In the genomic region with DNA sequence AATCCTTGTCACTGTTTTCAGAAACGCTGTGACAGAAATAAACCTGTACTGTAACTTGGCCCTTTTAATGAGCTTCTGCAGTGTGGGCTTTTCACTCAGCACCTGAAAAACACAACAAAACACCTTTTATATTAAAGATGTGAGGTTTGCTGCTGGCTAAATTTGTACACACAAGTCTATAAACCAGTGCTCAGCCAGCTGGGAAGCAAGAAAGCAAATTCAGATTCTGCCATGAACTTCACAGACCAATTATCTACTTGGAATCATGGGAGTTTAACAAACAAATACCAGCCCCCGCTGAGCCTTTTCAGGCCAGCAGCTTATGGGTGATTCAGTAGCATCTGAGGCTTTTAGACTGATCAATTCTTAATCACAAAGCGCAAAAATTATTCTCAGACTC, we compare ENCODE assay signal across 10 mouse cellular contexts.
A peak's percentile ranks its signal among the peaks of the same experiment; 100 is the strongest.
DNase-seq lines count a peak whose midpoint lies in the region; ATAC-seq lines count a peak whose summit lies in the region.
"Had no signal": no experiment of that assay in that cellular context is flagged by ENCODE, and none has a peak within 500 bp of the region (broad histone marks: within the 10 kb centered on the region; RNA-seq: fewer than 3 reads in every experiment).

No protein-coding gene starts in this region.

- H3K27me3 ChIP-seq in forebrain, embryonic 11.5 days (ENCODE audit: control insufficient read depth, insufficient read depth, low read length), result no peaks in the 10 kb centered on the region
- H3K27me3 ChIP-seq in hindbrain, embryonic 12.5 days, result no peaks in the 10 kb centered on the region
- H3K27me3 ChIP-seq in limb, embryonic 13.5 days, result no peaks in the 10 kb centered on the region
- H3K27me3 ChIP-seq in liver, embryonic 11.5 days (replicated peaks; ENCODE audit: control insufficient read depth, insufficient read depth, low read length), result no peaks in the 10 kb centered on the region
- H3K27me3 ChIP-seq in heart, embryonic 11.5 days (ENCODE audit: control insufficient read depth, insufficient read depth, low read length), result no peaks in the 10 kb centered on the region
- H3K27me3 ChIP-seq: CH12.LX had no signal

- intact Hi-C loops in left cerebral cortex, postnatal 25 days (cut with DNase I), result loop anchor here (5.0 kb wide), 1 partner anchor 467 kb away; no protein-coding TSS in a partner anchor

- H3K4me3 ChIP-seq in forebrain, embryonic 11.5 days (ENCODE audit: low read depth, low read length), result no peak overlapping the region
- no peak overlapping the region for H3K4me3 ChIP-seq in hindbrain, embryonic 12.5 days
- no peak overlapping the region for H3K4me3 ChIP-seq in limb, embryonic 13.5 days
- no peak overlapping the region for H3K4me3 ChIP-seq in liver, embryonic 11.5 days (ENCODE audit: low read depth, low read length)
- H3K4me3 ChIP-seq in heart, embryonic 11.5 days (ENCODE audit: low read depth, low read length), result no peak overlapping the region

- no peaks in the 10 kb centered on the region for H3K36me3 ChIP-seq in forebrain, embryonic 11.5 days (ENCODE audit: control insufficient read depth, insufficient read depth, low read length)
- H3K36me3 ChIP-seq in hindbrain, embryonic 12.5 days, result no peaks in the 10 kb centered on the region
- no peaks in the 10 kb centered on the region for H3K36me3 ChIP-seq in limb, embryonic 13.5 days
- H3K36me3 ChIP-seq in liver, embryonic 11.5 days (ENCODE audit: control insufficient read depth, insufficient read depth, low read length), result no peaks in the 10 kb centered on the region
- no peaks in the 10 kb centered on the region for H3K36me3 ChIP-seq in heart, embryonic 11.5 days (ENCODE audit: control insufficient read depth, insufficient read depth, low read length)

- peak overlapping the region; percentile 37 for H3K27ac ChIP-seq in forebrain, embryonic 11.5 days (ENCODE audit: low read depth, low read length)
- H3K27ac ChIP-seq in hindbrain, embryonic 12.5 days, result no peak overlapping the region
- H3K27ac ChIP-seq in limb, embryonic 13.5 days, result no peak overlapping the region
- no peak overlapping the region for H3K27ac ChIP-seq in liver, embryonic 11.5 days (ENCODE audit: low read depth, low read length)
- H3K27ac ChIP-seq in heart, embryonic 11.5 days (ENCODE audit: low read depth, low read length), result no peak overlapping the region

- peak; percentile 78 for ATAC-seq in forebrain, embryonic 11.5 days (replicated peaks; ENCODE audit: low FRiP score)
- ATAC-seq in hindbrain, embryonic 12.5 days (ENCODE audit: low FRiP score), result 0 out of 2 replicates have a peak, but pooled peaks have one; percentile 38
- ATAC-seq in limb, embryonic 13.5 days (ENCODE audit: low FRiP score, low read depth), result no peak
- no peak for ATAC-seq in liver, embryonic 11.5 days (replicated peaks; ENCODE audit: low FRiP score)
- ATAC-seq in heart, embryonic 11.5 days (replicated peaks; ENCODE audit: insufficient number of reproducible peaks, low FRiP score, low TSS enrichment), result no peak
- ATAC-seq: intestine, postnatal 0 days had no signal

- H3K9me3 ChIP-seq in forebrain, embryonic 11.5 days (ENCODE audit: control insufficient read depth, low read length), result no peaks in the 10 kb centered on the region
- H3K9me3 ChIP-seq in hindbrain, embryonic 12.5 days (replicated peaks), result no peaks in the 10 kb centered on the region
- no peaks in the 10 kb centered on the region for H3K9me3 ChIP-seq in limb, embryonic 13.5 days
- no peaks in the 10 kb centered on the region for H3K9me3 ChIP-seq in liver, embryonic 11.5 days (ENCODE audit: control insufficient read depth, low read length)
- no peaks in the 10 kb centered on the region for H3K9me3 ChIP-seq in heart, embryonic 11.5 days (replicated peaks; ENCODE audit: control insufficient read depth, low read length)

- H3K4me1 ChIP-seq in forebrain, embryonic 11.5 days (replicated peaks; ENCODE audit: control insufficient read depth, insufficient read depth, low read length), result peaks cover 3% of the 10 kb centered on the region; the same call in 1 of the 2 replicates
- H3K4me1 ChIP-seq in hindbrain, embryonic 12.5 days, result peaks cover 7% of the 10 kb centered on the region
- peaks cover 6% of the 10 kb centered on the region; the same call in 1 of the 2 replicates for H3K4me1 ChIP-seq in limb, embryonic 13.5 days
- H3K4me1 ChIP-seq in liver, embryonic 11.5 days (replicated peaks; ENCODE audit: control insufficient read depth, insufficient read depth, low read length), result no peaks in the 10 kb centered on the region
- no peaks in the 10 kb centered on the region for H3K4me1 ChIP-seq in heart, embryonic 11.5 days (ENCODE audit: control insufficient read depth, insufficient read depth, low read length)

- peak; percentile 31 to 33 for DNase-seq in left cerebral cortex, postnatal 25 days (ENCODE audit: low spot score in 2 of 2)
- no peak for DNase-seq in left cerebral cortex, adult 11 months (ENCODE audit: low spot score)
- DNase-seq in forebrain, embryonic 11.5 days (ENCODE audit: low spot score), result peak; percentile 67
- DNase-seq in cerebellum, adult 9-11 months, result no peak
- DNase-seq in liver, embryonic 11.5 days (ENCODE audit: low spot score), result no peak

- H3K4me2 ChIP-seq in forebrain, embryonic 11.5 days (ENCODE audit: low read depth, low read length, severe bottlenecking), result peak overlapping the region; percentile 16; the same call in 1 of the 2 replicates
- no peak overlapping the region for H3K4me2 ChIP-seq in hindbrain, embryonic 12.5 days (replicated peaks)
- peak overlapping the region; percentile 19; the same call in 1 of the 2 replicates for H3K4me2 ChIP-seq in limb, embryonic 13.5 days (replicated peaks)
- no peak overlapping the region for H3K4me2 ChIP-seq in liver, embryonic 11.5 days
- H3K4me2 ChIP-seq in heart, embryonic 11.5 days, result no peak overlapping the region

- no peak overlapping the region for H3K9ac ChIP-seq in forebrain, embryonic 11.5 days (ENCODE audit: low read length)
- no peak overlapping the region for H3K9ac ChIP-seq in hindbrain, embryonic 12.5 days
- no peak overlapping the region for H3K9ac ChIP-seq in limb, embryonic 13.5 days
- H3K9ac ChIP-seq in liver, embryonic 11.5 days (ENCODE audit: low read depth, low read length), result no peak overlapping the region
- H3K9ac ChIP-seq in heart, embryonic 11.5 days (ENCODE audit: low read depth, low read length), result no peak overlapping the region

- 24% methylated on average over 3 of the region's 3 CpGs for WGBS in forebrain, embryonic 11.5 days
- WGBS in hindbrain, embryonic 12.5 days, result 50% methylated on average over 3 of the region's 3 CpGs
- WGBS in limb, embryonic 13.5 days, result 51% methylated on average over 3 of the region's 3 CpGs
- WGBS in liver, embryonic 11.5 days, result 75% methylated on average over 3 of the region's 3 CpGs
- WGBS in heart, embryonic 11.5 days (ENCODE audit: insufficient replicate concordance), result 69% methylated on average over 3 of the region's 3 CpGs

Comparison
In these comparisons a context has a peak if more than half of its experiments do, and no peak if none do; other contexts are left out.
1. DNase-seq: peak in left cerebral cortex, postnatal 25 days (2 of 2) and forebrain, embryonic 11.5 days (single experiment); none in left cerebral cortex, adult 11 months (single experiment), cerebellum, adult 9-11 months (single experiment) and liver, embryonic 11.5 days (single experiment).
2. ATAC-seq: peak in forebrain, embryonic 11.5 days (single experiment) and hindbrain, embryonic 12.5 days (single experiment); none in limb, embryonic 13.5 days (single experiment), liver, embryonic 11.5 days (single experiment) and heart, embryonic 11.5 days (single experiment).
3. H3K4me2 ChIP-seq: peak in forebrain, embryonic 11.5 days (single experiment) and limb, embryonic 13.5 days (single experiment); none in hindbrain, embryonic 12.5 days (single experiment), liver, embryonic 11.5 days (single experiment) and heart, embryonic 11.5 days (single experiment).